In the genomic region with DNA sequence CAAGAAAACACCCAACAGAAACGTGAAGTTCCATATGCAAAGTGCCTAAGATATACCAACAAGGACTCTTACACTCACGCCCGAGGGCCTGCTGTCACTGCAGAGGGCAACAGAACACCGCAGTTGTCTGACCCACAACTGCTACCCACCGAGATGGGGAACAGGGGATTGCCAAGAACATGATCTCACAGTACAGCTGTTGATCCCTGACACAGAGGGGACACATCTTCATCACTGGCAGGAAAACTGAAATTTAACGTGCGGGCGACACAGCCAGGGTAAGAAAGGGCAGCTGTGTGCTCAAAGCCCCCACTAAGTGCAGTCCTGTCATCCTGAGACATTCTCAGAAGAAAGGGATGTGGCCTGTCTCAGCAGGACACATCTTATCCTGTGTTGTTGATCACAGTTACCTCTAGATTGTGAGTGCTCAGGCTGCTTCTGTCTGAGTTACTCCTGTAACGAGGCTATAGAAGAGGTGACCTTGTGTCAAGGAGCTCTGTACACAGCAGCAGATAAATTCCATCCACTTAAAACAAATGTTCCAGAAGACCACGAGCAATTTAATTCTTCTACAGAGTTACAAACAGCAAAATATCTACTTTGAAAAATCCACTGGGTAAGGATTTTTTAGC, we compare ENCODE assay signal across 11 mouse cellular contexts. TPM values are rescaled to one million over a fixed set of nuclear protein-coding genes. Genes with fewer than 3 reads are reported as not detected.
A peak's percentile ranks its signal among the peaks of the same experiment; 100 is the strongest.
DNase-seq lines count a peak whose midpoint lies in the region; TF ChIP-seq lines count a peak whose summit lies in the region.
"Had no signal": no experiment of that assay in that cellular context is flagged by ENCODE, and none has a peak within 500 bp of the region (broad histone marks: within the 10 kb centered on the region; RNA-seq: fewer than 3 reads in every experiment).

No protein-coding gene starts in this region.

- peak; percentile 24; the same call in 1 of the 2 replicates for TF ChIP-seq POLR2A in testis, adult 2 months (IDR thresholded peaks at IDR 0.05; ENCODE audit: control insufficient read depth, low read depth, low read length)

- peak; percentile 30 for DNase-seq in kidney, adult 11 months
- no peak for DNase-seq in kidney, postnatal 14 days
- no peak for DNase-seq in testis, postnatal 14 days (ENCODE audit: low spot score)
- DNase-seq in adrenal gland, postnatal 14 days: peak; percentile 36
- no peak for DNase-seq in thymus, postnatal 0 days (ENCODE audit: low spot score)
- no peak for DNase-seq in ovary, postnatal 14 days (ENCODE audit: low spot score)
- DNase-seq: right cerebral cortex, postnatal 25 days had no signal

- H3K27me3 ChIP-seq in testis, adult 2 months (ENCODE audit: control insufficient read depth, insufficient read depth, low read length): no peaks in the 10 kb centered on the region
- H3K27me3 ChIP-seq: midbrain, embryonic 12.5 days; Patski had no signal

- H3K4me3 ChIP-seq in testis, adult 2 months (ENCODE audit: control insufficient read depth, low read depth, low read length): no peak overlapping the region
- H3K4me3 ChIP-seq: midbrain, embryonic 12.5 days had no signal

- no peaks in the 10 kb centered on the region for H3K36me3 ChIP-seq in testis, adult 2 months (ENCODE audit: control insufficient read depth, insufficient read depth, low read length)
- H3K36me3 ChIP-seq: midbrain, embryonic 12.5 days had no signal

- H3K4me1 ChIP-seq in testis, adult 2 months (ENCODE audit: control insufficient read depth, insufficient read depth, low read length): peaks cover 2% of the 10 kb centered on the region

- peak overlapping the region; percentile 40; the same call in 1 of the 2 replicates for H3K27ac ChIP-seq in testis, adult 2 months (ENCODE audit: control insufficient read depth, insufficient read depth, low read depth, low read length)
- H3K27ac ChIP-seq: liver, embryonic 14.5 days; midbrain, embryonic 12.5 days had no signal

- TF ChIP-seq CTCF in testis, adult 2 months (IDR thresholded peaks at IDR 0.05; ENCODE audit: control insufficient read depth, insufficient read depth, insufficient replicate concordance, low read depth, low read length): no peak

RNA-seq across cellular contexts. Expression of a gene that starts 38.0 kb away (rescaled TPM):
- 25.3 and 28.1 TPM in 2 replicates for polyA plus RNA-seq in testis, adult 2 months (2012; rRNA removed)
- total RNA-seq in adrenal gland, postnatal 14 days (2021): 26.0 and 34.5 TPM in 2 replicates
- 72.4 and 75.2 TPM in 2 replicates for polyA plus RNA-seq in thymus, postnatal 0 days (2015; fragmentation: Nextera tagmentation; extraction: Ambion mirVana)

RNA-seq across cellular contexts. Expression of a gene that starts 40.6 kb away (rescaled TPM):
- polyA plus RNA-seq in testis, adult 2 months (2012; rRNA removed): 20.1 and 26.1 TPM in 2 replicates
- 14.7 and 16.5 TPM in 2 replicates for total RNA-seq in adrenal gland, postnatal 14 days (2021)
- polyA plus RNA-seq in thymus, postnatal 0 days (2015; fragmentation: Nextera tagmentation; extraction: Ambion mirVana): 11.4 and 14.6 TPM in 2 replicates

RNA-seq across cellular contexts. Expression of a gene that starts 56.9 kb away (rescaled TPM):
- 0.84 and 0.94 TPM in 2 replicates for polyA plus RNA-seq in testis, adult 2 months (2012; rRNA removed)
- total RNA-seq in adrenal gland, postnatal 14 days (2021): 1.4 and 1.7 TPM in 2 replicates
- polyA plus RNA-seq in thymus, postnatal 0 days (2015; fragmentation: Nextera tagmentation; extraction: Ambion mirVana): 3.3 and 4.1 TPM in 2 replicates

Comparison
In these comparisons a context has a peak if more than half of its experiments do, and no peak if none do; other contexts are left out.
1. DNase-seq: peak in kidney, adult 11 months (single experiment) and adrenal gland, postnatal 14 days (single experiment); none in kidney, postnatal 14 days (single experiment), testis, postnatal 14 days (single experiment), thymus, postnatal 0 days (single experiment) and ovary, postnatal 14 days (single experiment).